Mouse (Mus musculus) adrenal gland (tissue): ENCODE results near the gene Gck.

ENCODE experiments used
- intact Hi-C: fragments of 180-260 bp; cut with DNase I; formaldehyde crosslinking; loops from one replicate; pipeline ENCODE4 v1.15.1; 2025

The Gck gene

DNA sequence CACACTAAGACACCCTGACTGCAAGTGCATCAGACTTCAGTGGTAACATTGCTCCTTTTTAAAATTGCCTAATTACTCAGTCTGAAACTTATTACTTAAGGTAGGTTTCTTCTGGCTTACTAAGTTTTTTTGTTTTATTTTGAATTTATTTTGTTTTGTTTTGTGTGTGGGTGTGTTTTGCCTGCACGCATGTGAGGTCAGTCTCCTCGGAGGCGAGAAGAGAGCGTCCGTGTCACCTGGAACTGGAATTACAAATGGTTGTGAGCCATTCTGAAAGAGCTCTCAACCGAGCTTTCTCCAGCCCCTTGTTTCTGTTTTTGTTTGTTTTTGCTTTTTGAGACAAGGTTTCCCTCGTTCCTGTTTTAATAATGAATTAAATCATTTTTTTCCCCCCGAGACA is 71.2 kb downstream of the Gck start:
- intact Hi-C loops, result no loop called here

DNA sequence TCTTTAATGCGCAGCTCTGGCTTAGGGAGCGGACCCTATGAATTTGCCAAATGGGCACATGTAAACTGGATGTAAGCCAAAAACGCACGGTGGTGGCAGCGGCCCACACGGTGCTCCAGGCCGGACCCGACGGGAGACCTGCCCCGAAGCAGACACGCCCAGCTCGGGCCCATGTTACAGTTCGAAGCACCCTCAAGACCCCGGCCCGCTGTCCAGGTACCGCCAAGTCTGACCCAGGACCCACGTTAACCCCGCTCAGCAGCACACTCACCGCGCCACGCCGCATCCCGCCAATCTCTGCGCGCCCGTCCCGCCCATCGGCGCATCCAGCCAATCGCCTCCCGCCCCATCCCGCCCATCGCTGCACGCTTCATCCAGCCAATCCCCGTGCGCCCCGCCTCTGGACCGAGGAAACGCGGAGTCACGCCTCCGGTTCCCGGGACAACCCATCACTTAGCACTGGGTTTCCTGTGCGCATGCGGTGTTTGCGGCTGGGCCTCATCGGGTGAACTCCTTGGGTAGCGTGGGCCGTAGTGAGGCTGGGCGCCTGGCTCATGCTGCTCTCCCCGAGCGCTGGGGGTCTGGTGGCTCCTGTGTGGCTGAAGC is 71.9 kb downstream of the Gck start, which contains the start of gene Pold2:
Gene Pold2, minus strand, starts transcription at position 372 of the 606 bp plus-strand sequence.
- intact Hi-C loops, result no loop called here

- intact Hi-C loops, result no loop called here
Observed at GRCm38 (mm10) chr11:5877421-5877820, 72.5 kb downstream of the Gck start.

DNA sequence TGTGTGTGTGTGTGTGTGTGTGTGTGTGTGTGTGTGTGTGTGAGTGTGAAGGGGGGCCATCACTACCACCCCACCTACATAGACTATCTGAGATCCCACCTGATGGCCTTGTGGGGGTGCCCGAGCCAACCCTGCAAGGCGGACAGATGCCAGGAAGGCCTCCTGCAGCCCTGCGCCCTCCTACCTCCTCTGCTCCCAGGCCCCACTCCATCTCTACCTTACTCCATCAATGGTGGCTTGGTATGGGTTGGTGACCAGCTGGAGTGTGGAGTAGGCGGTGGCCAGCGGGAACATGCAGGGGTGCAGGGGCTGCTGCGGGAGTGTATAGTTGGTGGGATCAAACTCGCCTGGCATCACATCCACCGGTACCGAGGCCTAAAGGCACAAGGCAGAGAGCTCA is 76.7 kb downstream of the Gck start:
- intact Hi-C loops, result no loop called here

DNA sequence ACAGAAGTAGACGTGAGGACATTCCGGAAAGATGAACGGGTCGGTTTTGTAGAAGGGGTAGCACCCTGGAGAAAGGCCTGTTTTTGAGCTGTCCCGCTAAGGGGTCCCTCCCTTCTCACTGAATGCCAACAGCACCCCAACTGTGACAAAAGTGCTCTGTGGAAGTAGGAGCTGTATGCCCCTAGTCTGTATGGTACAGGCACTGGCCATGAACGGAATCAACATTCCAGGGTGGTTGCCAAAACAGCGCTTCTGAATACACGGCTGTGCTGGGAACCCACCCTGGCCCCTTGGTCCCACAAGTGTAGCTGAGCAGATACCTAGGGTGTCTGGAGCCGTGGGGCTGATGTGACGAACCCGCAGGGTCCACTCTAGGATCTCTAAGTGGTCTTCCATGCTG is 77.2 kb downstream of the Gck start:
- intact Hi-C loops, result no loop called here

DNA sequence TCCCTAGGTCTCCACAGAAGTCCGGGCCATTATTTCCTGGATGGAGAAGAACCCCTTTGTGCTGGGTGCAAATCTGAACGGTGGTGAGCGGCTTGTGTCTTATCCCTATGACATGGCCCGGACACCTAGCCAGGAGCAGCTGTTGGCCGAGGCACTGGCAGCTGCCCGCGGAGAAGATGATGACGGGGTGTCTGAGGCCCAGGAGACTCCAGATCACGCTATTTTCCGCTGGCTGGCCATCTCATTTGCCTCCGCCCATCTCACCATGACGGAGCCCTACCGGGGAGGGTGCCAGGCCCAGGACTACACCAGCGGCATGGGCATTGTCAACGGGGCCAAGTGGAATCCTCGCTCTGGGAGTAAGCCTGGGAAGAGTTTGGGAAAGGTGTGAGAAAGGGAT is 79.8 kb downstream of the Gck start:
- intact Hi-C loops, result no loop called here

- intact Hi-C loops, result no loop called here
Observed at GRCm38 (mm10) chr11:5869331-5869730, 80.5 kb downstream of the Gck start.

- intact Hi-C loops, result no loop called here
Observed at GRCm38 (mm10) chr11:5868324-5868723, 81.6 kb downstream of the Gck start.

DNA sequence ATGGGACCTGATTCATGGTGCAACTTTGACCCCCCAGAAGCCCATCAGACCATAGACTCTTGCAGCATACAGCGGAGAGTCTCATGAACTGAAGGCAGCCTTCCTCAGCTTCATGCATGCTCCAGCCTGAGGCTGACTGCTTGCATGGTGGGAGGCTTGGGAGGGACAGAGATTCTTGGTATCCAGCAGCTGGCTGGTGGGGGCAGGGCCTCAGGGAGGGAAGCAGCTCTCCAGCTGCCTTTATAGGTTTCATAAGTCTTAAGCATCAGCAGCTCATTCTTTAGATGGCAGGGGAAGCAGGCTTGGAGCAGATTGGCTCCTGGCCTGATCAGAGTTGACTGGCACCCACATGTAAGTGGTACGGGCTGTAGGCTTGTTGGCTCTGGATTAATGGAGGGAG is 82.7 kb downstream of the Gck start:
- intact Hi-C loops, result no loop called here

DNA sequence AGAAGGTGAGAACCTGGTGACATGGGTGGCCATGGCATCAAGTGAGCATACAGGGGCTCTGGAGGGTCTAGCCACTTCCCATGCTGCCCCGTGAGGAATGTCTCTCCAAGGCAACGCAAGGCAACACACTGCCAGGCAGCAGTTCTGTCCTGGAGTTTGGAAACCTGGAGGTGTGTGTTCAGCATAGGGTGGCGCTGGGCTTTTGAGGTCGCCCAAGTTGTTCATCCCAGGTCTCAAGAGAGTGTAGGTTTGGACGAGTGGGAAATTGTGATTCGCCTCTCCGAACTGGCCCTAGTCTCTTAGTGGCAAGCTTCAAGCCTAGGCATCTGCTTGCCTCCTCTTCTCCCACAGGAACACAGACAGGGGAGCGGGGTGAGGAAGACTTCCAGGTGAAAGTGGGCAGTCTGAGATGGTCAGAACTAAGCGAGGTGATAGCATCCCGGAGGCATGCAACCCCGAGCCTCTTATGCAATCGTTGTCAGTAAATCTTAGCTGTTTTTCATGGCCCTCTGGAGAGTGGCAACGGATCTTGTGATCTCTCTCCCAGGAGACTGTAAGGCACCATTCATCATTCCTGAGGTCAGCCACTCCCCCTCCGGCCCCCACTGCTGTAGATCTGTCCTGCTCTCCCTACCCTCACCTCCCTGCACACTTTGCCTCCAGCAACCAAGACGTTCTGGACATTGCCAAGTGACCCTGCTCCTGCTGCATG is 87.3 kb downstream of the Gck start:
- intact Hi-C loops, result no loop called here

- intact Hi-C loops, result no loop called here
Observed at GRCm38 (mm10) chr11:5861678-5862393, 88.0 kb downstream of the Gck start, which contains the start of gene Aebp1. TSS of gene Aebp1 (plus strand) at chr11:5861947.

GRCm38 (mm10) chr11:5860639-5861038 is 89.2 kb downstream of the Gck start:
- intact Hi-C loops, result no loop called here

GRCm38 (mm10) chr11:5859883-5860550 is 89.9 kb downstream of the Gck start:
- intact Hi-C loops, result no loop called here

DNA sequence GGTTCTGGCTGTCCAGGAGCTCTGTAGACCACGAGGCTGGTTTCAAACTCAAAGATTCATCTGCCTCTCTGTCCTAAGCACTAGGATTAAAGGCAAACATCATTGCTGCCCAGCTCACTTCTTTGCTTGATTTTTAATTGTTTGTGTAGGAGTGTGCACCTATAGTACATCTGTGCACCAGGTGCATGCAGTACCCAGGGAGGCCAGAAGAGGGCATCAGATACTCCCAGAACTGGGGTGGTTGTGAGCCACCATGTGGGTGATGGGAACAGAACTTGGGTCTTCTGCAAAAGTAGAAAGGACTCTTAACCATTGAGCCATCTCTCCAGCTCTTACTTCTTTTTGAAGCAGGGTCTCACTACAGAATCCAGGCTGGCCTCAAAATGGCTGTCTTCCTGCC is 91.2 kb downstream of the Gck start:
- intact Hi-C loops, result no loop called here

DNA sequence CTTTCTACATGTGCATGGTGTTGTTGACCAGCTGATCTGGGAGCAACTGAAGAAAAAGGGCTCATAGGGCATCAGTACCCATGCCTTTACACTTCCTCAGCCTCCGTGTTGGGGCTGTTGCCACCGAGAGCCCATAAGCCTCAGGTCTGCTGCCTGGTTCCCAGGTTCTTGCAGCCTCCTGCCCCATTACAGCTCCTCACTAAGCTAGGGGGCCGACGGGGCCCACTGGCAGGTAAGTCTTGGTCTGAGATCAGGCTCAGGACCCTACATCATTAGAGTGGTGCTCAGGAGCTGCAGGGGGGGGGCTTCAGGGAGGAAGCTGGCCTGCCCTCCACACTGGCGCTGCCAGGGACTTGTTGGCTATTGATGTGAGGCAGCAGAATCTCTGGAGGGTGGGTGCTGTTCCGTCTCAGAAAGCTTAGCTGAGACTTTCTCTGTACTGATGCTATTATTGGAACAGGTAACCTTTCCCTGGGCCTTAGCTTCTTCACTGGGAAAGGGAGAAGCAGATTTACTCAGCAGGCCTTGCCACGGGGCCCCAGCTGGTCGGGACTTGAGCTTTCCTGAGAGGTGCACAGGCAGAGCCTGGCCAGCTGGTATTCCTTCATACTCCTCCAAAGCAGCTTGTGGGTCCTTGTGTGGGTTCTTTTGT is 93.3 kb downstream of the Gck start:
- intact Hi-C loops, result no loop called here

- intact Hi-C loops, result no loop called here
Observed at GRCm38 (mm10) chr11:5855902-5856301, 94.0 kb downstream of the Gck start.

DNA sequence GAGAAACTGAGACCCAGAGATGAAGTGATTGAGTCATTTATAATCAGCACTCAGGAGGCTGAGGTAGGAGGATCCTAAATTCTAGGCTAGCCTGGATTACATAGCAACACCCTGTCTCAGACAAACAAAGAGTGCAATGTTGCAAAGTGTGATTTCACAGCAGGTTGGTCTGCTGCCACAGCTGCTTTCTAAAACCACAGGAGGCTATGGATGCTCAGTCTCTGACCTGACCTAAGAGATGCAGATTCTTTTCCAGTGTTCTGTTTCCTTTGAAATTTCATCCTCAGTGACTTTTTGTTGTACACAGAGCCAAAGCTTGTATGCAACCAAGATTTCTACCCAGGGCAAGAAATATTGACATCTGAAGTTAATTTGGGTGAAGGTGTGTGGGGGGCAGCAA is 94.4 kb downstream of the Gck start:
- intact Hi-C loops, result no loop called here

DNA sequence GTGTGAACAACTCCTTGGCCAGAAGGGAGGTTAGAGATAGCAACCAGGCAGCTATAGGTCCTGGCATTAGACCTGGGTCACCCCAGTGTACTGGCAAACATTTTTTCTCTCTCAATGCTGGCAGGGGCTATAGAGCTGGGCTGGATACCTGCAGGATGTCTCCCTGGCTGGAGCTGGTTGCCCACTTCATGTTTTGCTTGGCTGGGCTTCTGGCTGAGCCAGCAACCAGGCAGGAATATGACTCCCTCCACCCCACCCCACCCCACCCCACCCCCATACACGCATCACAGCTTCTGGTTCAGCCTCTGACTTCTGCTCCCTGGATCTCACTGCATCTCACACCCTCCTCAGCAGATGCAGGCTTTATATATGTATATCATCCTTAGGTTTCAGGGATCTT is 97.6 kb downstream of the Gck start:
- intact Hi-C loops, result no loop called here

DNA sequence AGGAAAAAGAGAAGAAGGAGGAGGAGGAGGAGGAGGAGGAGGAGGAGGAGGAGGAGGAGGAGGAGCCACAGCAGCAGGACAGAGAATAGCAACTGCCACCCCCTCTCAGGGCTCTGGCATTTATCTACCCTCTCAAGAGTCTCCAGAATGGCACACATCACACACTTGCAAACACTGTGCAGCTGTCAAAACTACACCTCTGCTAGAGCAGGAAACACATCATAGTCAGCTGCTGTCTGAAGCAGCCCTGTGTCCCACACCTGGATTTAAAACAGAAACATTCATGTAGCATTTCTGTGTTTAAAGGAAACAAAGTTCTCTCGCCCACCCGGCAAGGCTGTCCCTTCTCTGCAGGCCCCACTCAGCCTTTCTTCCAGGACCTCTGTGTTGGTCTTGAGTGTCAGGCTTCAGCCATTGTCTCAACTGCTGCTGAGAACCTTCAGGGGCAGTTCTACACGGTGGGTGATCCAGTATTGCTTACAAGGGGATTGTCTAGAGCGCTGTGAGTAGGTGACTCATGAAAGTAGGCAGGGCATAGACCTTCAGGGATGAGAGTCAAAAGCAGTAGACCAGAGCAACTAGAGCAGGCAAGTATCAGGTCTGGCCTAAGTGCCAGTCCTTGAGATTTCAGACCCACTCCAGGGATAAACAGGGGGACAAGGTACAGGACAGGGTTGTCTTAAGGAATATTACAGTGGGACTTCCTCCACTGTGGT is 98.7 kb downstream of the Gck start:
- intact Hi-C loops, result no loop called here
